Mouse (Mus musculus): Measurements from ENCODE around the gene Rplp2.

GRCm38 (mm10) chr7:141438201-141438968 is 8.8 kb upstream of the Rplp2 start:
- TF ChIP-seq CTCF (IDR thresholded peaks at IDR 0.05): no peak
- TF ChIP-seq POLR2A (IDR thresholded peaks at IDR 0.05; ENCODE audit: insufficient read depth, low read depth, low read length): no peak
- no peak for TF ChIP-seq EP300 (IDR thresholded peaks at IDR 0.05; ENCODE audit: insufficient read depth, low read depth, low read length)
